Mouse (Mus musculus) kidney, postnatal 0 days (tissue): ENCODE results near the gene Fgfr2. TPM values are rescaled to one million over a fixed set of nuclear protein-coding genes. Genes with fewer than 3 reads are reported as not detected.

Experiments used
- ATAC-seq: fragments of 200-750 bp; cut with Nextera tagmentation; replicated peaks from 2 replicates; pipeline ENCODE4 v1.8.0; 2017; ENCODE audit warnings: low read depth, moderate number of reproducible peaks, moderate TSS enrichment, moderate library complexity; ENCODE audit not compliant: low FRiP score
- DNase-seq: peaks from one replicate; pipeline ENCODE4 v3.0.0-alpha.2; 2016; ENCODE audit warnings: low spot score
- H3K27ac ChIP-seq: fragments of 300-500 bp; sonication (generic); 2 replicates; pipeline ENCODE4 v1.5.1; 2014; ENCODE audit warnings: mild to moderate bottlenecking
- H3K27me3 ChIP-seq: fragments of 300-500 bp; sonication (generic); 2 replicates; pipeline ENCODE4 v1.6.1; 2014; ENCODE audit warnings: low read length, mixed read lengths; ENCODE audit not compliant: insufficient read depth
- H3K36me3 ChIP-seq: fragments of 300-500 bp; sonication (generic); 2 replicates; pipeline ENCODE4 v1.6.1; 2014; ENCODE audit warnings: low read length, mixed read lengths; ENCODE audit not compliant: insufficient read depth
- H3K4me1 ChIP-seq: fragments of 300-500 bp; sonication (generic); replicated peaks from 2 replicates; pipeline ENCODE4 v1.6.1; 2014; ENCODE audit warnings: antibody characterized with exemption, low read length, mixed read lengths; ENCODE audit not compliant: insufficient read depth
- H3K4me2 ChIP-seq: fragments of 300-500 bp; sonication (generic); 2 replicates; pipeline ENCODE4 v1.6.1; 2014; ENCODE audit warnings: mild to moderate bottlenecking, low read length, moderate library complexity, mixed read lengths
- H3K4me3 ChIP-seq: fragments of 300-500 bp; sonication (generic); replicated peaks from 2 replicates; pipeline ENCODE4 v1.5.1; 2014; ENCODE audit warnings: low read depth, low read length
- H3K9ac ChIP-seq: fragments of 300-500 bp; sonication (generic); 2 replicates; pipeline ENCODE4 v1.6.1; 2014; ENCODE audit warnings: low read depth, low read length
- H3K9me3 ChIP-seq: fragments of 300-500 bp; sonication (generic); replicated peaks from 2 replicates; pipeline ENCODE4 v1.6.1; 2016; ENCODE audit warnings: low read length, inconsistent platforms, mixed read lengths
- CTCF ChIP-seq: IDR thresholded peaks from 2 replicates; pipeline ENCODE4 v1.5.1; 2016; ENCODE audit warnings: antibody characterized with exemption, low read depth, mild to moderate bottlenecking, moderate library complexity
- WGBS: fragments of 180-500 bp; shearing (Covaris S2); extraction: QIAGEN DNeasy Blood & Tissue Kit; methylation state at CpG from one replicate; pipeline ENCODE4 v1.1.7; 2014; 5-methylcytosine and 5-hydroxymethylcytosine counted together
- polyA plus RNA-seq: library from polyadenylated mRNA; unstranded; fragments of >200 nt; fragmentation: Nextera tagmentation; extraction: Ambion mirVana; gene quantifications from 2 replicates; pipeline ENCODE4 v1.2.1, GENCODE M21; 2015

Fgfr2 gene
- polyA plus RNA-seq, 1 experiment from 2014 or later = 79.8 TPM

DNA sequence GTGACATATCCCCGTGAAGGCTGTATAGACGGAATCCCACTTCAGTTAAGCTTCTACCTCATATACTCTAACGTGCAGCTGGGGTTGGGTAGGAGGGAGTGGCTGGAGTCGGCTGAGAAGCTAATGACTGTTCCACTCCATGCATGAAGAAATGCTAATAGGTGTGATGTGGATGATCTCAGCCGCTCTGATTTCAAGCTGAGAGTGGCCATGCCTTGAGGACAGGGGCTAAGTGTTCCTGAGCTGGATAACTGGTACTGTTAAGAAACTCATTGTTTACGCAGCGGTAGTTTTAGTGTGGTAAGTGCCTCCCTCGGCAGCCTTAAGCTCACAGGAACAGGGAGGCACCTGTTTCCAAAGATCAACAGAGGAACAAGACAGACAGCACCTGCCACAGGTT is 1819.8 kb downstream of the Fgfr2 start:
- ATAC-seq (no peak), DNase-seq (no peak)
- Histone ChIP-seq H3K27me3 (no peaks in the 10 kb centered on the region), H3K9ac (no peak overlapping the region), H3K4me1 (no peaks in the 10 kb centered on the region), H3K4me2 (no peak overlapping the region), H3K9me3 (no peaks in the 10 kb centered on the region), H3K36me3 (no peaks in the 10 kb centered on the region), H3K27ac (no peak overlapping the region), H3K4me3 (no peak overlapping the region)
- TF ChIP-seq CTCF = no peak
- 57% methylated on average over 8 of the region's 8 CpGs for WGBS

DNA sequence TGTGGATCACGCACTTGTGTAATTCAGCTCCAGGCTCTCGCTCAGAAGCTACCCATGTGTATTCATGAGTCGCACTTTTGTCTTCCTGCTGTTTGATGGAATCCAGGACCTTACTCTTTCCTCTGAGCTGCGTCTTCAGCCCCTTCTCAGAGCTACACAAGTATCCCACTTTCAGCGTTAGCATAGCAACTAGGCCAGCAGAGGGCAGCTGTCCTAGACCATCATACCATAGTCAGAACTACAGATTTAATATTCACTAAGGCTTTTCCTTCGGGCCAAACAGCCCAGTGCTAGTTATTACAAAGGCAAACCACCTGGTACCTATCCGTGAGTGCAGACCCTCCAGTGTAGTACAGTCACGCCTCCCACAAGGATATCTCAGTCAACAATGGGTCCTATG is 1826.0 kb downstream of the Fgfr2 start:
- no peak overlapping the region for H3K4me3 ChIP-seq
- TF ChIP-seq CTCF = peak; percentile 44; the same call in 1 of the 2 replicates
- DNase-seq (peak; percentile 7), ATAC-seq (no peak)
- H3K9ac ChIP-seq = no peak overlapping the region
- H3K4me1 ChIP-seq = no peaks in the 10 kb centered on the region
- H3K27ac ChIP-seq = no peak overlapping the region
- no peaks in the 10 kb centered on the region for H3K9me3 ChIP-seq
- no peak overlapping the region for H3K4me2 ChIP-seq
- no peaks in the 10 kb centered on the region for H3K36me3 ChIP-seq
- no peaks in the 10 kb centered on the region for H3K27me3 ChIP-seq
- WGBS = 77% methylated on average over 8 of the region's 8 CpGs

- H3K4me2 ChIP-seq = no peak overlapping the region
- TF ChIP-seq CTCF = no peak
- H3K27me3 ChIP-seq = no peaks in the 10 kb centered on the region
- H3K36me3 ChIP-seq = no peaks in the 10 kb centered on the region
- 75% methylated on average over 4 of the region's 4 CpGs for WGBS
- no peak overlapping the region for H3K27ac ChIP-seq
- H3K9ac ChIP-seq = no peak overlapping the region
- no peak overlapping the region for H3K4me3 ChIP-seq
- no peaks in the 10 kb centered on the region for H3K9me3 ChIP-seq
- DNase-seq (no peak), ATAC-seq (no peak)
- no peaks in the 10 kb centered on the region for H3K4me1 ChIP-seq
Observed at GRCm38 (mm10) chr7:131265851-131266250, 1857.3 kb downstream of the Fgfr2 start.

DNA sequence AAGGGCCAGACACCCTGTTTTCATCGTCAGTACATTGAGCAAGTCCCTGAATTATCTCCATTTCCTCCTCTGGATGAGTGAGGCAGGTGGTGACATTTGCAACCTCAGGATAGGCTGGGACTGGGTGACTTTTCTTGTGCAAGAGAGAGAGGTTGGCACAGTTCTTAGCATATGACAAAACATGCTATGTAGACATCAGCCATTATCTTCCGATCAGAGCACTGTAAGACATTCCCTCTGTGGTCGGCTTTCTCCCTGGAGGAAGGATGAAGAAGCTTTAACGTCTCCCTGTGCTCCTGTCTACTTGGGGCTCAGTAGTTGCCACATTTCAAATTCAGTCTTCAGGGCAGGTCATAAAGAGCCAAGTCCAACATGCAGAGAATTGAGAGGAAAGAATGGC is 1858.9 kb downstream of the Fgfr2 start:
- Histone ChIP-seq H3K4me3 (no peak overlapping the region), H3K27ac (no peak overlapping the region), H3K27me3 (no peaks in the 10 kb centered on the region), H3K36me3 (no peaks in the 10 kb centered on the region), H3K4me2 (no peak overlapping the region), H3K9me3 (no peaks in the 10 kb centered on the region), H3K4me1 (no peaks in the 10 kb centered on the region), H3K9ac (no peak overlapping the region)
- WGBS = 87% methylated on average over 4 of the region's 4 CpGs
- no peak for TF ChIP-seq CTCF
- ATAC-seq = no peak
- DNase-seq = no peak

- DNase-seq (peak; percentile 1), ATAC-seq (no peak)
- Histone ChIP-seq H3K4me3 (no peak overlapping the region), H3K27me3 (no peaks in the 10 kb centered on the region), H3K4me2 (no peak overlapping the region), H3K27ac (no peak overlapping the region), H3K4me1 (no peaks in the 10 kb centered on the region), H3K36me3 (no peaks in the 10 kb centered on the region), H3K9me3 (no peaks in the 10 kb centered on the region), H3K9ac (no peak overlapping the region)
- 36% methylated on average over 6 of the region's 6 CpGs for WGBS
- TF ChIP-seq CTCF = no peak
Observed at GRCm38 (mm10) chr7:131260946-131261345, 1862.2 kb downstream of the Fgfr2 start.

DNA sequence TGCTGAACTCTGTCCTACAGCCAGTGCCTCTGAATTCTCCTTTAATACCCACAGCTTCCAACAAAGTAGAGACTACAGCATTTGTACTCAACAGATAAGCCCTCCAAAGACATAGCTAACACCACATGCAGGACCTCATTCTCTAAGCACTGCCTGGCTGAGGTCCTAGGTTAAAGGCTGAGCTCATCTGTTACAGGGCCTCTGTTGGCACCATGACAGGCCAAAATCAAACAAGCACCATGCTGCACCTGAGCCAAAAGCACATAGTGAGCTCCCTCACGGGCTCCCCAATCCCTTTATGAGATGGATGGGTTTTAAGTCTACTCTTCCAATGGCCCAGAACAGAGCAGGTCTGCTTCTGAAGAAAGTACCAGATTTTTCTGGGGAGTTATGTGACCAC is 1865.8 kb downstream of the Fgfr2 start:
- no peak for ATAC-seq
- DNase-seq = no peak
- no peak for TF ChIP-seq CTCF
- Histone ChIP-seq H3K4me1 (no peaks in the 10 kb centered on the region), H3K4me2 (no peak overlapping the region), H3K27ac (no peak overlapping the region), H3K9me3 (no peaks in the 10 kb centered on the region), H3K9ac (no peak overlapping the region), H3K4me3 (no peak overlapping the region), H3K27me3 (no peaks in the 10 kb centered on the region), H3K36me3 (no peaks in the 10 kb centered on the region)
- 73% methylated on average over 1 of the region's 1 CpGs for WGBS

GRCm38 (mm10) chr7:131256841-131257240 is 1866.3 kb downstream of the Fgfr2 start:
- H3K27ac ChIP-seq = no peak overlapping the region
- H3K4me3 ChIP-seq = no peak overlapping the region
- H3K9me3 ChIP-seq = no peaks in the 10 kb centered on the region
- DNase-seq (no peak), ATAC-seq (no peak)
- H3K9ac ChIP-seq = no peak overlapping the region
- H3K36me3 ChIP-seq = no peaks in the 10 kb centered on the region
- no peaks in the 10 kb centered on the region for H3K27me3 ChIP-seq
- TF ChIP-seq CTCF = no peak
- WGBS = 91% methylated on average over 5 of the region's 5 CpGs
- H3K4me2 ChIP-seq = no peak overlapping the region
- H3K4me1 ChIP-seq = no peaks in the 10 kb centered on the region
